Mouse (Mus musculus) hindbrain, embryonic 10.5 days (tissue): ENCODE measurements around the gene Umad1. TPM values are rescaled to one million over a fixed set of nuclear protein-coding genes. Genes with fewer than 3 reads are reported as not detected.

Experiments used
- DNase-seq: peaks from one replicate; pipeline ENCODE4 v3.0.0-alpha.2; 2017; ENCODE audit warnings: low spot score
- H3K27ac ChIP-seq: fragments of 300-500 bp; sonication (generic); 2 replicates; pipeline ENCODE4 v1.5.1; 2016; ENCODE audit warnings: mild to moderate bottlenecking, moderate library complexity
- H3K27me3 ChIP-seq: fragments of 300-500 bp; sonication (generic); 2 replicates; pipeline ENCODE4 v1.6.1; 2016; ENCODE audit warnings: mild to moderate bottlenecking; ENCODE audit not compliant: poor library complexity, insufficient read depth, severe bottlenecking
- H3K36me3 ChIP-seq: fragments of 300-500 bp; sonication (generic); 2 replicates; pipeline ENCODE4 v1.6.1; 2016; ENCODE audit warnings: mild to moderate bottlenecking, moderate library complexity
- H3K4me1 ChIP-seq: fragments of 300-500 bp; sonication (generic); replicated peaks from 2 replicates; pipeline ENCODE4 v1.6.1; 2016; ENCODE audit warnings: mild to moderate bottlenecking
- H3K4me3 ChIP-seq: fragments of 300-500 bp; sonication (generic); 2 replicates; pipeline ENCODE4 v1.5.1; 2016; ENCODE audit warnings: mild to moderate bottlenecking, moderate library complexity
- H3K9me3 ChIP-seq: fragments of 300-500 bp; sonication (generic); 2 replicates; pipeline ENCODE4 v1.6.1; 2016; ENCODE audit warnings: mild to moderate bottlenecking, moderate library complexity
- WGBS: fragments of 180-500 bp; shearing (Covaris S2); methylation state at CpG from one replicate; pipeline ENCODE4 v1.1.7; 2016; 5-methylcytosine and 5-hydroxymethylcytosine counted together
- polyA plus RNA-seq: library from polyadenylated mRNA; unstranded; fragments of >200 nt; fragmentation: Nextera tagmentation; extraction: Ambion mirVana; gene quantifications from 2 replicates; pipeline ENCODE4 v1.2.1, GENCODE M21; 2016

Umad1 gene
- polyA plus RNA-seq, 1 experiment from 2014 or later: 22.7 TPM

DNA sequence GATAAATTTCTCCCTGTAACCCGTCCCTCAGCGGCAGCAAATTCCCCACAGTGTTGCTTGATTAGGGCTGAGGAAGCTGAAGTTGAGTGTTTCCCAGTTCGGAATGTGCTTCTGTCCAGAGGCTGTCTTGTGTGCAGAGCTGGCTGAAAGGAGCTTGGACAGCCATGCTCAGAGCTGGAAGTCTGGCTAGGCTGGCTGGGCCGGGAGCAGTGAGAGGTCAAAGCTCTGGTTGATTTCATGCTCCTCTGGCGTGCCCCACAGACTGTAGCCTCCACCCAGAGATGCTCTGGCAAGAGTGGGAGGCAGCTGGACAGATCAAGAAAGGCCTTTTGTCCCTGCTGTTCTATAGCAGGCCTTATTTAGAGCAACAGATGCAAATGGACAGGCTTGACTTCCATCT, 187.7 kb downstream of the Umad1 start:
- no peaks in the 10 kb centered on the region for H3K36me3 ChIP-seq
- peak; percentile 61 for DNase-seq
- no peak overlapping the region for H3K4me3 ChIP-seq
- peak overlapping the region; percentile 81 for H3K27ac ChIP-seq
- H3K27me3 ChIP-seq: no peaks in the 10 kb centered on the region
- H3K4me1 ChIP-seq: peaks cover 18% of the 10 kb centered on the region
- 0 out of 2 replicates have a peak, but pooled peaks cover 3% of the 10 kb centered on the region for H3K9me3 ChIP-seq
- 42% methylated on average over 5 of the region's 5 CpGs for WGBS

DNA sequence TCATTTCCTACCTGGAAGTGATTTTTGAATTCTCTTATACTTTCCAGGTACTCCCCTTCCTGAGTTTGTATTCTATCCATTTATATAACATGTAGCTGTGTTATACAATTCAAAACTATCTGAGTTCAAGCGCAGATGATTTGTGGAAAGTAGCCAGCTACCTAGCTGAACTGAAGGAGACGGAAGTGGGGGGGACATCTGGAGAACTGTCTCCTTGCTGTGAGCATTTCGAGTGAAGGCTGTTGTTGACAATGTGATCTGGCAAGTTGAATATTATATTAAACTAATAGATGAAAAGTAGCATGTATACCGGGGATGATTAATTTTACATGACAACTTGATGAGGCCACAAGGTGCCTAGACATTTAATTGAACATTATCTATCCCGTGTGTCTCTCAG, 196.5 kb downstream of the Umad1 start:
- no peaks in the 10 kb centered on the region for H3K4me1 ChIP-seq
- no peak overlapping the region for H3K27ac ChIP-seq
- no peak overlapping the region for H3K4me3 ChIP-seq
- no peak for DNase-seq
- 91% methylated on average over 5 of the region's 5 CpGs for WGBS
- H3K27me3 ChIP-seq: no peaks in the 10 kb centered on the region
- no peaks in the 10 kb centered on the region for H3K36me3 ChIP-seq
- no peaks in the 10 kb centered on the region; the same call in 1 of the 2 replicates for H3K9me3 ChIP-seq

DNA sequence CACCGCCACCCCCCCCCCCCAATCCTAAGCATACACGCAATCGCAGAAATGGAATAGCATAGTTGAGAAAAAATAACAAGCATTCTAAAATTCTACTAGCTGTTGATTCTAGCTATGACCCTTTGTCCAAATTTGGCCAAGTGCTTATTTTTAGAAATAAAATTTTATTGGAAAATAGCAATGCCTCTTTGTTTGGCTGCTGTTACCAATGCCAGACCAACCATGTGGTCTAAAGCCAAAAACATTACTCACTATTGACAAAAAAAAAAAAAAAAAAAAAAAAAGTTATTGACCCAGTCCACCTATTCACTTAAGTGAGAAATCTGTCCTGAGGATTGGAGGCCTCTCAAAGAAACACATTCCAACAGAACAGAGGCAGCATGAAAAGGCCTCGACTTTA, 199.5 kb downstream of the Umad1 start:
- no peaks in the 10 kb centered on the region; the same call in 1 of the 2 replicates for H3K9me3 ChIP-seq
- H3K4me1 ChIP-seq: no peaks in the 10 kb centered on the region
- H3K36me3 ChIP-seq: no peaks in the 10 kb centered on the region
- DNase-seq: no peak
- WGBS: 87% methylated on average over 4 of the region's 4 CpGs
- no peak overlapping the region for H3K4me3 ChIP-seq
- no peaks in the 10 kb centered on the region for H3K27me3 ChIP-seq
- no peak overlapping the region for H3K27ac ChIP-seq

DNA sequence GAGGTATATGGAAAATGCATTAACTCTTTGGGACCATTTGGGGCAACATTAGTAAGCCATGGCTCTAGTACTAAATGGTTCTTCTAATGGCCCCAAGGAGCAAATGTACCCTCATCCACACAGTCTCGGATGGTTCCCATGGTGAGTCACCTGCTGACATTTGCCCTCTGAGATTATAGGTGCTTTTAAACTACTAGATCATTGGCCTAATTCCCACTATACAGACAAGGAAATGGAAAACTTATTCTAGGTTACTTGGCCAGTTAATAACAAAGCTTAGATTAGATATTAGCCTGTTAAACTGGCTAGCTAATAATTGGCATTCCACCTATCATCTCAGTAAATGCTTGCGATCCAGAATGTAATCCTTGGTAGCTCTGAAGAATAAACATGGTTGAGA, 203.4 kb downstream of the Umad1 start:
- H3K27ac ChIP-seq: no peak overlapping the region
- no peaks in the 10 kb centered on the region for H3K27me3 ChIP-seq
- no peaks in the 10 kb centered on the region for H3K9me3 ChIP-seq
- peaks cover 5% of the 10 kb centered on the region for H3K4me1 ChIP-seq
- H3K4me3 ChIP-seq: no peak overlapping the region
- 90% methylated on average over 2 of the region's 2 CpGs for WGBS
- DNase-seq: no peak
- no peaks in the 10 kb centered on the region for H3K36me3 ChIP-seq

DNA sequence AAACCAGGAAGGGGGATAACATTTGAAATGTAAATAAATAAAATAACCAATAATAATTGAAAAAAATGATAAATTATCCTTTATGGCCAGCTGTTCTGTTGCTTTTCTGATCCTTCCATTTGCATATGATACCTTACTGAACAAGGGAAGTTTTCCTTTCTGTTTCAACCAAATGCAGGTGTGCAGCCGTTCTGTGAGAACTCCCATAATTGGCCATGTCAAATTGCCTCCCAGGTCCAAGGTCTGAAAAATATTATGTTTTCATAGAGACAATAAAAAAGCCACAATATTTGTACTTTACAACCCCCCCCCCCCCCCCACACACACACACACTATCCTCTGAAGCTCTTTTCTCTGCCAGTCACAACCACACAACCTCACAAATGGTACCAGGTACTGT, 206.3 kb downstream of the Umad1 start:
- no peaks in the 10 kb centered on the region for H3K36me3 ChIP-seq
- H3K4me1 ChIP-seq: peaks cover 11% of the 10 kb centered on the region
- DNase-seq: no peak
- no peaks in the 10 kb centered on the region for H3K27me3 ChIP-seq
- no peak overlapping the region for H3K27ac ChIP-seq
- H3K9me3 ChIP-seq: no peaks in the 10 kb centered on the region
- H3K4me3 ChIP-seq: no peak overlapping the region
- WGBS: 74% methylated on average over 1 of the region's 1 CpGs

DNA sequence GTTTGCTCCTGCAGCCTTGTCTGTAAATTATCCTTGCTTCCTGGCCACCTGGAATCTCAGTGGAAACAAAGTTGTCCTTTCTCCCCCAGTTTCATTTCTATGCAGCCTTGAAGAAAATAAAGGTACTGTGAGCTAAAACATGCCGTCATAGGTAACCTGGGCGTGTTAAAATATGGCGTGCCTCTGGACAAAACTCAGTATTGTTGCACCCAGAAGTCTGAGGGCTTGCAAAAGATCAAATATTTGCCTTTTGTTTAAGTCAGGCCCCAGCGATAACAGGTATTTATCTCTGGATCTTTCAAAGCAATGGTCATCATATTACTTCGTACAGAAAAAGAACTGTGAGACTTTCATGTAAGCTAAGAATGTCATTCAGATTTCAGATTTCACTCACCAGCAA, 206.9 kb downstream of the Umad1 start:
- no peak overlapping the region for H3K4me3 ChIP-seq
- no peak for DNase-seq
- no peaks in the 10 kb centered on the region for H3K27me3 ChIP-seq
- no peak overlapping the region for H3K27ac ChIP-seq
- no peaks in the 10 kb centered on the region for H3K9me3 ChIP-seq
- 89% methylated on average over 5 of the region's 5 CpGs for WGBS
- H3K36me3 ChIP-seq: no peaks in the 10 kb centered on the region
- H3K4me1 ChIP-seq: peaks cover 11% of the 10 kb centered on the region

DNA sequence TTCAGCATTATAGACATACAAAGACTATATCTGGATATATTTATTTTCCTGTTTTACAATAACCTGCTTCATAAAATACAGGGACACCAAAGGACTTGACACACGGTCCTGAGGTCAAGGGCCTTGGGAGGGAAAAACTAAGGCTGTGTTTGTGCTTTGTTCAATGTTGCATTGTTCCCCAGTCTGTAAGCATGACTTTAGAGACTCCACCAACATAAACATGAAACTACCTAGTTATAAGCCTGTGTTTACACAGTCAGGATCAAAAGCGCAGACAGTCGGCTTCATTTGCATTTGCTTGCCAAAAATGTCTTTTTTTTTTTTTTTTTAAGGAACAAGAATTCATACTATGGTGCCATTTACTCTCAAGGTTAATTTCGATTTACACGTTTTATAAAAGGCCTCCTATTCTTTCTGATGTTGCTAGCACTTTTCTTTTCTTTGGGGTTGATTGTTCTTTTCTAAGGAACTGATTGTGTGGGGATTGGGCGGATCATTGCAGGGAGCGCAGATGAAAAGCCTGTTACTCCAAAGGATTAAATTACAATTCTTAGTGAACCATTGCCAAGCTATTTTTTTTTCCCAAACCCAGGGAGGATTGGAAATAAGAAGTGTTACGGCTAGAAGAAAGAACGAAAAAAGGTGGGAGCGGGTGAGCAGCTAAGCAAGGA, 208.7 kb downstream of the Umad1 start:
- H3K9me3 ChIP-seq: no peaks in the 10 kb centered on the region
- no peak for DNase-seq
- no peaks in the 10 kb centered on the region for H3K27me3 ChIP-seq
- no peak overlapping the region for H3K27ac ChIP-seq
- H3K36me3 ChIP-seq: no peaks in the 10 kb centered on the region
- peaks cover 11% of the 10 kb centered on the region for H3K4me1 ChIP-seq
- WGBS: 47% methylated on average over 10 of the region's 10 CpGs
- H3K4me3 ChIP-seq: no peak overlapping the region

DNA sequence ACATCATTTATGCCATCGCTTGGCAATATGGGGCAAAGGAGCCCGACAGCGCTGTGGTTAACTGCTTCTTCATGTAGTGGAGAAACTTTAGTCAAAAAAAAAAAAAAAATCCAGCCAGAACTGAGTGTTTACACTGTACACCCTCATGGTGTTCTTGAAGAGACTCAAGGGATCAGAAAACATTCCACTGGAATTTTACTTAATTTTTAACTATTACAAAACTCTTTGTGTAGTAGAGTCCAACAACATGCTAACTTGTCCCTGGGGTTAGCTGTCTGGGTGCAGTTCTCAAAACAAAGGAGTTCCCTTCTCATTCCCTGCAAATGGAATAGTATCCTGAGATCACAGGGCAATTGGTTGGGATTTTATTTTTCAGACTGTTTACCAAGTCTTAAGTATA, 210.8 kb downstream of the Umad1 start:
- Histone ChIP-seq H3K9me3 (no peaks in the 10 kb centered on the region), H3K27me3 (no peaks in the 10 kb centered on the region), H3K4me3 (no peak overlapping the region), H3K27ac (no peak overlapping the region), H3K36me3 (no peaks in the 10 kb centered on the region), H3K4me1 (peaks cover 11% of the 10 kb centered on the region)
- no peak for DNase-seq
- WGBS: 96% methylated on average over 3 of the region's 3 CpGs

DNA sequence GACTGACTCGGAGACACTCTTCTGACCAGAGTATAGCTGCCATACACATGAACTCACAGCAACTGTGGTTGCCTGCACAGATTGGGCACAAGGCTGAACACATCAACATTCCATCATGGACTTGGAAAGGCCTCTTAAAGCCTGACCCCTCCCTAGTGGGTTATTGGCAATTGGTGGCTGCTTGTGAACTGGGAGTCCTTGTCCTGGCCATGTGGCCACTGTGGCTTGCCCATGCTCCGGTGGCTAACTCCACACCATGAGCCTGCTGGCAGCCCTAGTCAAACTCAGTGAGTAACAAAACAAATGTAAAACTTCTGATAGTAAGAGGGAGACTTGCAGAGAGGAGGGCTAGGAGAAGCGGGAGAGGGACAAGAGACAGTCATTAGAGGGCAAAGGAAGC, 213.0 kb downstream of the Umad1 start:
- Histone ChIP-seq H3K36me3 (no peaks in the 10 kb centered on the region), H3K4me1 (peaks cover 10% of the 10 kb centered on the region), H3K9me3 (no peaks in the 10 kb centered on the region), H3K27ac (no peak overlapping the region), H3K4me3 (no peak overlapping the region), H3K27me3 (no peaks in the 10 kb centered on the region)
- DNase-seq: no peak
- WGBS: 89% methylated on average over 3 of the region's 3 CpGs

DNA sequence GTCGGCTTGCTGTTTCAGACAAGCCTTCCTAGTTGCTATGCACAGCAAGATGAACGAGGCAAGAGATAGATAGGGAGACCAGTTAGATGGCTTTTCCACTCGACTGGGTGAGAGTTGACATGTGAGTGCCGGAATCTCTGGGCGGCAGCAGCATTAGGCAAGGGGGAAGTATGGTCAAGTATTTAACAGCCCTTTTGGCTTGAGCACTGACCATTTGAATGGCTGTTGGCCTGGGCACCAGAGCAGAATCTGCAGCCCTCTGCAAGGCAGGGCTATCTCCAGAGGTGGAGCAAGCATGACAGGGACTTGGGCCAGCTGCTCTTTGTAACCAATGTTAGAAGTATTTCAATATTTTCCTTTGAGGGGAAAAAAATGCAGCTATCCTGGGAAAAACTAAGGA, 213.8 kb downstream of the Umad1 start:
- DNase-seq: no peak
- H3K4me3 ChIP-seq: no peak overlapping the region
- no peaks in the 10 kb centered on the region for H3K36me3 ChIP-seq
- H3K27ac ChIP-seq: no peak overlapping the region
- 81% methylated on average over 5 of the region's 5 CpGs for WGBS
- no peaks in the 10 kb centered on the region for H3K9me3 ChIP-seq
- peaks cover 2% of the 10 kb centered on the region for H3K4me1 ChIP-seq
- no peaks in the 10 kb centered on the region for H3K27me3 ChIP-seq

DNA sequence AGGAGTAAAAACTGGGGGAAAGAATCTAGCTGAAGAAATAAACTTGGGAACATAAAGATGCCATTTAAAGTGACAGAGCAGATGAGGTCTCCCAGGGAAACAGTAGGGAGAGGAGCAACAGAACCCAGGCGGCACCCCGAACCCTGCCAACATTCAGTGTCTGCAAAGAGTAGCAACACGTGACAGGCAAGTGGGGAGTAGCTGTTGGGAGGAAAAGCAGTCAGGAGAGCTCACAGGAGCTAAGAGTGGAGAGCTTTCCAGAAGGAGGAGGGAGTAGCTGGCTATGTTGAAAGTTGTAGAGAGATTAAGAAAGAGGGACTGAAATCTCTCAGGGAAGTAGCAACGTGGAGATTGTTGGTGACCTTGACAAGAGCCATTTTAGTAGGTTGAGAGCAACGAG, 214.4 kb downstream of the Umad1 start:
- H3K4me1 ChIP-seq: no peaks in the 10 kb centered on the region
- DNase-seq: no peak
- WGBS: 71% methylated on average over 5 of the region's 5 CpGs
- H3K36me3 ChIP-seq: no peaks in the 10 kb centered on the region
- H3K27ac ChIP-seq: no peak overlapping the region
- no peak overlapping the region for H3K4me3 ChIP-seq
- H3K9me3 ChIP-seq: no peaks in the 10 kb centered on the region
- H3K27me3 ChIP-seq: no peaks in the 10 kb centered on the region

DNA sequence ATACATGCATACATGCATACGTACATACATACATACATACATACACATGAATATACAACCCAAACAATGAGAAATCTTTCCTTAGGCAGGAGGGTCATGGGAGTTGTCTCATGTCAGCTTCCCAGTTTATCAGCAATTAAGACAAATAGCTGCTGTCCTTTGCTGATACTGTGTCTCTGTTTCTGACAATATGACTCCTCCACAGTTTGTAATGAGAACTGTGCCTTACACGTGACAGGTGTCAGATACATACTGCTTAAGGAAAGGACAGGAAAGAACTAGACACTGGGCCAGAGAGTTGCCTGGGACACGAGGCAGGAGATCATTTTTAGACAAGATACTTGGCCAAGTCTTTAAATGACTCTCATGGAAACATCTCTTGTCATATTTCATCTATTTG, 215.2 kb downstream of the Umad1 start:
- 83% methylated on average over 3 of the region's 3 CpGs for WGBS

DNA sequence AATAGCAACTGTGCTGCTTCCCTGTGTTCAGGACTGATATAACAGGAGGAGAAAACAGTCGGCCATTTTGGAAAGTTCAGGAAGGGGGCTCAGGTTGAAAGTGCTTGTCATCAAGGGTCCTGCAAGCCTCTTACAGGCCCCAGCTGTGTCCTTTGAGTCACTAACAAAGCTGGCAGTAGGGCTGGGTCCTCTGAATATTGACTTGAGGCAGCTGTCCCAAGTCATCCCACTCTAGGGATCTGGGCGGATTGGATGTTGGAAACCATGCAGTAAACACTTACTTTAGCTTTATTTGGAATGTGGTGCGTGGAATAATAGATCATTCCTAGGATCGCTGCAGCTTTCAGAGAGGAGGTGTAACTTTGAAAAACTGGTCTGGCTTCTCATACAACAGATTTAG, 215.7 kb downstream of the Umad1 start:
- H3K27me3 ChIP-seq: no peaks in the 10 kb centered on the region
- no peak overlapping the region for H3K4me3 ChIP-seq
- 0 out of 2 replicates have a peak, but pooled peaks cover 4% of the 10 kb centered on the region for H3K4me1 ChIP-seq
- no peak overlapping the region for H3K27ac ChIP-seq
- 90% methylated on average over 4 of the region's 4 CpGs for WGBS
- no peaks in the 10 kb centered on the region for H3K9me3 ChIP-seq
- no peak for DNase-seq
- H3K36me3 ChIP-seq: no peaks in the 10 kb centered on the region

More for the DNA sequence above, 215.2 kb downstream of the Umad1 start:
- Histone ChIP-seq H3K36me3 (no peaks in the 10 kb centered on the region), H3K4me1 (0 out of 2 replicates have a peak, but pooled peaks cover 3% of the 10 kb centered on the region), H3K27me3 (no peaks in the 10 kb centered on the region), H3K27ac (no peak overlapping the region), H3K9me3 (no peaks in the 10 kb centered on the region), H3K4me3 (no peak overlapping the region)
- DNase-seq: no peak

DNA sequence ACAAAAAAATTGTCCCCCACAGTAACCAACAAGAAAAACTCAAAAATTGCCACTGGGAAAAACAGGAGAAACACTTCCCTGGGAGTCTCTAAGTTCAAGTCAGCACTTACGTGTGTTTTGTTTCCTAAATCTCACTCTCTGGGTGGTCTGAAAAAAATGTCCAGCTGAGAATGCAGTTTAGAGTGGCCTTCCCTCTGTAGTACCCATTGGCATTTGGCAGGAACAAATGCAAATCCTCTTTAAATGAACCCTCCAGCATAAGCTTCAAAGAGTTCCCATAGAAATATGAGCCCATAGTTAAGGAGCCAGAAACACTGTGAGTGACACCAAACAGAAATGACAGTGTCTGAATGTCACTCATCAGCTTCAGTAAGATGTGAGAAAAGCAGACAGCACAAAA, 220.1 kb downstream of the Umad1 start:
- Histone ChIP-seq H3K4me1 (0 out of 2 replicates have a peak, but pooled peaks cover 4% of the 10 kb centered on the region), H3K4me3 (no peak overlapping the region), H3K9me3 (no peaks in the 10 kb centered on the region), H3K36me3 (no peaks in the 10 kb centered on the region), H3K27me3 (no peaks in the 10 kb centered on the region), H3K27ac (no peak overlapping the region)
- DNase-seq: no peak
- 27% methylated on average over 1 of the region's 1 CpGs for WGBS
